Mouse (Mus musculus) v-Abl transformed pro-B cells (cell line): ENCODE measurements at regions not wholly inside any gene's neighbourhood (a gene's known extent, or its start where the extent isn't known, plus 50 kb on each side); places are given as distances from the start of the nearest gene placed in this dataset.
"Not testable (repeated sequence)": the region's sequence is repeated elsewhere in the genome, so short reads cannot be mapped to it uniquely, and the experiment has no call there.

Source experiments
- in situ Hi-C, 2 experiments: fragments of 400-800 bp; cut with MboI; formaldehyde crosslinking; loops; one replicate each; pipeline ENCODE4 v1.15.1; 2025; ENCODE audit not compliant: unreplicated experiment in 2 of 2

- in situ Hi-C loops, result no loop called here
These were observed 493.1 kb downstream of the Hace1 start for GRCm38 (mm10) chr10:46070766-46071165.

- in situ Hi-C loops, result no loop called here
These were observed 493.6 kb downstream of the Hace1 start for GRCm38 (mm10) chr10:46071220-46071619.

DNA sequence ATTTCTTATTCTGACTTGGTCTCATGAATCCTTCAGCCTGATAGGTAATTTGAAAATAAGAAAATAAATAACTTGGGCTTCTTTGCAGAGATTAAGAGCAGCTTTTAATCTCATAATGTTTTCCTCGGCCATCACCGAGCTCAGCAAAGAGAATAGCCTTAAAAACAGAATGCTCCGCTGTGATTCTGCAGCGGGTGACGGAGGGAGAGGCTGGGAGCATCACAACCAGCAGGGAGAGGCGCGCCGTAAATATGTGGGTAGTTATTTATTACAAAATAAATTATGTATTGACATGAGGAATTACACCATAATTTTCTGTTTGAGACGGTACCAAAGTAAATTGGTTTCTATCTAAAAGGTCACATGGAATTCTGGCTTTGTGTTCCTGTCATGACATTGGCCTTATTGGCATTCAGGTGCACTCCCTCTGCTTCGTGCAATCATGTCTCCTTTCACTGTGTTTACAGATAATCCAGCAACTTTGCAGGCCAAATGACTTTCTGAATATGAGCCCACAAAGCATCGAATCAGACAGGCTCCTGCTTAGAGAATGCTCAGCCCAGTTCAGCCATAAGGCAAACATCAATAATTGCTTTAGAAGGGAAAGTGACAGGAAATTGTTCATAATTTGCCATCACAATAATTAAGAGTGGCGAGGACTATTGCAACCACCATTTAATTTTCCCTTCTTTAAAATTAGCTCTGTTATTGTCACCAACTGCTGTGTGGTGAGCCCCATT is 494.4 kb downstream of the Hace1 start:
- in situ Hi-C loops, result no loop called here

DNA sequence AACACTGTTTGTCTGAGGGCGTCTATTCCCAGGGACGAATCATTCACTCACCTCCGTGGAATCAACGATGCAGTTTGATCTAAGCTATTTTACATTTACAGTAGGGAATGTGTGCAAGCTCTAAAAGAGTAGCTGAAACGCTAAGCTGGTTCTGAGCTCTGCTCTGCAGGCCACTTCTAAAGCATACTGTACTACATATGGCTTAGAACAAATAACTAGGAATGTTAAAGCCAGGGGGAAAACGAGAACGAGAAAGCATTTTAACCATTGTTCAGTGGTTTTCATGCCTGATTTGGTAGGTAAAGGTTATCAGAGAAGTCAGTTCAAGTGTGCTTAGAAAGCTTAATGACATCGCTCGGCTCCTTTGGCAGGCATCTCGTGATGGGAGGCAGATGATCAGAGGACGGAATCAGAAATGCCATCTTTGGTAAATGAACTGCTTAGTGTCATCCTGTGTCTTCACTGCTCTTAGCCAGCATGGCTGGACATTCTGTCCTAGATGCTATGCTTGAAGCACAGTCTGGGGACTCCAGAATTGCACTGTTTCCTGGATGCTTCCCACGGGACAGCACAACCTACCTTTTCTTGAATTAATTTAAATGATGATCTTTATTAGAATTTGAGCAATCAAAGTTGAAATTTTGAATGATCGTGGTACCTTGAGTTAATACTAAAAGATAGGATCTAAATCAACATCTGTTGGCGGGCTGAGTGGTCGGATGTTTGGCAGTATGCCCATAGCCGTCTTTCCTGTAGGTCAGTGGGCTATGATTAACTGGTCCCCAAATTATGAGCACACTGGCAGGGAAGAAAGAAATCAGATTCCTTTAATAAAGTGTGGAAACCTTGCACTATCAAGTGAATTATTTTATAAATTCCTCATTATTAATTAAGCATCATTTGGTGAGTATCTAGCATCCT is 495.2 kb downstream of the Hace1 start:
- in situ Hi-C loops, result no loop called here

GRCm38 (mm10) chr10:46087766-46088165 is 510.1 kb downstream of the Hace1 start:
- in situ Hi-C loops, result no loop called here

DNA sequence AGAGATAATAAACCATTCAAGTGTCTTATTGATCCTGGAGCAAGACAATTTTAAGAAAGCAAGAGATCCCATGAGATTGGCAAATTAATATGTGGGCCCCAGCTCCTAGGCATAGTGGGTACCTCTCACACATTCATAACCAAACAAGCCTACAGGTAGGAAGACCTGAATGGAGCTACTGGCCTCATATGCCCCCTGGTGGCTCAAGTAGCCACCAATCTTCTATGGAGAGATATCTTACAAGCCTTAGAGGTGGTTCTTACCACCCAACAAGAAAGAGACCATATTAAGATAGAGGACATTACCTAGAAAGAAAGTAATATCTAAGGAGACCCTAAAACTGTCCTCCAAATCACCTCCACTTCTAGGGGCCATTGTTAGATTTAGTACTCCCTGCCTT is 523.2 kb downstream of the Hace1 start:
- in situ Hi-C loops, result no loop called here

- in situ Hi-C loops, result no loop called here
These were observed 531.2 kb downstream of the Hace1 start for GRCm38 (mm10) chr10:46108810-46109209.

- in situ Hi-C loops, result no loop called here
These were observed 537.1 kb downstream of the Hace1 start for GRCm38 (mm10) chr10:46114631-46115130.

DNA sequence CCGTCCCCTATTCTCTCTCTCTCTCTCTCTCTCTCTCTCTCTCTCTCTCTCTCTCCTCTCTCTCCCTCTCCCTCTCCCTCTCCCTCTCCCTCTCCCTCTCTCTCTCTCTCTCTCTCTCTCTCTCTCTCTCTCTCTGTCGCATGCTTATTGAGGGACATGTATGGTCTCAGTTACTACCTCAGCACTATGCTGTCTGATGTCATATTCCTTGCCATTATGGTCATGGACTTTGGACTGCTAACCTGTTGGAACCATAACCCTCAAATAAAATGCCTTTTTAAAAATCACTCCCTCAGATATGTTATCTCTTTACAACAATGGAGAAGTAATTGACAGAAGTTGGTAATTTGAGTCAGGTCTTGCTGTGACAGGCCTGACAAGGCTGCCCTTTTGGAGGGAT is 544.8 kb downstream of the Hace1 start:
- in situ Hi-C loops, result not testable (repeated sequence)

DNA sequence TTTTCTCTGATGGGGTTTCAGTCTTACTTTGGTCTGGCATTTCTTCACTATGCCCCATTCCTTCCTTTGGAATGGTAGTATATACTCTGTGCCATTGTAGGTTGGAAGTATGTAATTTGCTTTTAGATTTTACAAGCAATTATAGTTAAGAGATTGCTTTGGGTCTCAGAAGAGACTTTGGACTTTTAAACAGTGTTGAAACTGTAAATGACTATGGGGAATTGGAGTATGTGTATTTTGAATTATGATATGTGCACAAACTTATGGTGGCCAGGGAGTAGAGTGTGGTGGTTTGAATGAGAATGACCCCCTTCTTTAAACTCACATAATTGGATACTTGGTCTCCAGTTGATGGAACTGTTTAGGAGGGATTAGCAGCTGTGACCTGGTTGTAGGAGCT is 546.2 kb downstream of the Hace1 start:
- in situ Hi-C loops, result no loop called here

DNA sequence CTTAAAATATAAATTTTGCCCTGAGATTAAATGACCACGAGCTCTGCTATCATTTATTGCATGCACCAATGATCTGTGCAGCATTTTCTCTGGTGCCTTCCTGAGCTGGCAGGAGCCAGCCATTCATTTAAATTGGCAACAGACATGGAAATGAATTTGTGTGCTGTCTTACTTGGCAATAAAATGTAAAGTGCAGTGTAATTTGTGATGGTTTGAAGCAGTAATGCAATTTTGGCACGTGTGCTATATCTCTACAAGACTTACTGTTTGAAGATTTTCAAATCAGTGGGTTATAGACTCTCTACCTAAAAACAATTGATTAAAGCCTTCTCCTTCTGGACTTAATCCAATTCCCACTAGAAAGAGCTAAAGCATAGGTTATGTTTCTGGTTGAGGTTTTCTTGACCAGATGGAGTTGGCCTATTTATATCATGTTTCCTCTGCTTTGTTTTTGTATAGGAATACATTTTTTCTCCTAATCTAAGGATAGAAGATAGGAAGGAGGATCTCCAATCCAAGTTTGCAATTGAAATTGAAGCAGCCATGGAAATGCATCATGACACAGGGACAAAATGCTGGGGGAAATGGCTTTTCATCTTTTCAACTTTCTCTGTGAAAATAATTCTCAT is 557.6 kb downstream of the Hace1 start:
- in situ Hi-C loops, result no loop called here

- in situ Hi-C loops, result no loop called here
These were observed 596.4 kb downstream of the Hace1 start for GRCm38 (mm10) chr10:46174035-46174434.

DNA sequence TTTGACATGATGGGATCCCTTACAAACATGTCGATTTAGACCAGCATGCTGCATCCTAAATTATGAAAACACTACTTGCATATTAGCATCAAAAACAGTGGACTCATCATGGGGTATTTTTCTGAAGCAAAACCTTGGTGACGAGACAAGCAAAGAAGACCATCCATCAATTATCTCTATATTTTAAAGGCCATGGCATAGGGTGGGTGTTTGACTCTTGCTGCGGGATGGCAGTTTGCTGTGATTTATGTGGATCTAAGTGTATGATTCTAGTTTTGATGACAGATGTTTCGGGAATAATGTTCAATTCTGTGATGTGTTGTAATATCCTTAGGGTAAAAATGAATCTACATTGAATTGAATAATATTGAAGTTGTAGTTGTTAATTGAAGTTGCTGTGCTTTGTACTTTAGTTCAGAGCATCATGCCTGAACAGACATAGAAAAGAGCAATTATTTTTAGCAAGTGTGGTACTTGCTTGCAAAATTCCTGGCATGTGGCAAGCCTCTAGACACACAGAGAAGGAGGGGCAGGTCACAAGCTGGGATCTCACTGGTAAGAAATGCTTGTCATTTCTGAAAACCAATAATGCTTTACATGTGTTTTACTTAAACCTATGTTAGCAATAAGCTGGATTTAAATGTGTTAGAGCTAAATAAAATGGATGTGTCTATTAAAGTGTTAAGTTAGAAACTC is 608.3 kb downstream of the Hace1 start:
- in situ Hi-C loops, result no loop called here

DNA sequence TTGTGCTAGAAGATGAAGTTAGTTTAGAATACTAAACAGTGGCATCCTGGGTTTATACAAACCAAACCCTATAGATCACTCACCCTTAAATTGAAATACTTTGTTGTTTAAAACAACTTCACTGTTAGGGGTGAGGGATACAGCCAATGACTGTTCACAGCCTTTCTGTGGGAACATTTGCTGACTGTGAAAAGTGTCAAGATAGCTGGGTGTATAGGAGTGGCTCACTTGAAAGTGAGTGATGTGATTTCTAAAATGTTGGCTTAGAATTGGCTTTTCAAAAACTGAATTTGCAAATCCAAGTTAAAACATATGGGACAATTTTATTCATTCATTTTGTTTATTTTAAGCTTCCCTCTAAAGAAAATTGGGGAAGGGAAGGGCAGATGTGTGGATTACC is 616.5 kb downstream of the Hace1 start:
- in situ Hi-C loops, result no loop called here

DNA sequence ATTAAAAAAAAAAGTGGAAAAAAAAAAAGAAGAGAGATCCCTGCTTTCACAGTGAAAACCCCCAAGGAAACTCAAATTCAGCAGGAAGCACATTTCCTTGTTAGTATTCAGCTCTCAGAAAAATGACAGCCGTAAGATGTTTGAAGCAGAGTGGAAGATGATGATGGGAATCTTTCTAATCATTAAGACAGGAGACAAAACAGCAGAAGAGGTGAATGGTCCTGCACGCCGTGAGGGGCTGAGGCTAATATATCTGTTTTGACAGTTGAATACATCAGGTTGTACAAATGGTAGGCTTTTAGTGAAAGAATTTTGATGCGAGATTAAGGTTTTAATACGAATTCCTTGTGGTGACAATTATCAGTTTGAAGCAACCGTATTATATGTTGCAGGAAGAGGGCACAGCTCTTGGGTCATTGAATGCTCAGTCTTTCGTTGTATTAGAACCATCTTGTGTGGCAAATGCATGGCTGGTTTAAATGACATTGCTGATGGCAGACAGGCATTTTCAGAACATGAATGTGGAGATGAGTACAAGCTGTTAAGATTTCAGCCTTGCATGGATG is 649.3 kb downstream of the Hace1 start:
- in situ Hi-C loops, result loop anchor here in 1 of 2 experiments (25.0 kb wide), 1 partner anchor 840 kb away; no protein-coding TSS in a partner anchor

DNA sequence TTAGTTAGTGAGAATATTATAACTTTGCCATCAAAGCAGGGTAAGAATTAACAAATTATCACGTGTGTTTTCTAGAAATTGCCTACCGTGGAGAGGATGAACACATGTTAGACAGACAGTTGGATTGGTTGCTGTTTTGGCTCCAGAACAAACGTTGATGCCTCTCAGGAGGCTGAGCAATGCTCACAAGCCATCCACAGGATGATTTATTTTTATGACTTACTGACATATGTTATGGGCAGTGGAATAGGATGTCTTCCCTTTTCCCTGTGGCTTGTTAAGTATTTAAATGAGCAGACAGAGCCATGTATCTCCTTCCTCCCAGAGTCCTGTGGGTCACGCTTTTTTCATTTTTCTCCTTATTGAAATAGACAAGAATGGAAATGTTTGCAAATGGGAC is 652.0 kb downstream of the Hace1 start:
- in situ Hi-C loops, result loop anchor here in 1 of 2 experiments (25.0 kb wide), 1 partner anchor 842 kb away; no protein-coding TSS in a partner anchor

DNA sequence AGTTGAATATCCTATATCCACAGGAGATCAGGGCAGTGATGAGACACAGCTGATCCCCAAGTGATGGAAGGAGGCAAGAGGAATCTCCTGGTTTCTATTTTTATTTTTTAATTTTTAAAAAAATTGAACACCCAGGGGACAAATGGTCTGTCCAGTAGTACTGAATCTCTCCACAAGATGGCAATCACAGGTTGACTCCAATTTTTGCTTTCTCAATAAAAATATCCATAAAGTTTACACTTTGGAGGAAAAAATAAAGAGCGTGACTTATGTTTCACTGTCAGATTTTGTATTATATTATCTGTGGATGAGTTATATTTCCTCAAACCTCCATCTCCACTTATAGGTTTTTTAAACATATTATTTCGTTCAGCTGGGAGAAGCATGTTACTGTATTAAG is 658.0 kb downstream of the Hace1 start:
- in situ Hi-C loops, result loop anchor here in 1 of 2 experiments (25.0 kb wide), 1 partner anchor 848 kb away; no protein-coding TSS in a partner anchor

DNA sequence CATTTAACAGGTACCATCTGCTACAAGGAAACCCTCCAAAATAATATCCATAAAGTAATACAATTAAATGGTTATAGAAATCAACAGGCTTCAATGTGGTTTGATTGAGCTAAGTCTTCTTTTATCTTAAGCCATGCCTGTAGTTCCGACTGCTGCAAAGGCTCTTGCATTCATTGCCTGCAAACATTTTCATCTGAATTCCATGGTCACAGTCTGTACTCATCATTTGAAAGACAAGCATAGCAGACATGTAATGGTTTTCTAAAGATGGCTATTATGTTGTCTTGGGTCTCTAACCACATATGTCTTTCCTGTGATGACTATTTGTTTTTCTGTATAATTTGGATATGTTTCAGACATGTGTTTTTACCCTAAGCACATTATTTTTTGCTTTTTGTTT is 677.9 kb downstream of the Hace1 start:
- in situ Hi-C loops, result no loop called here

- in situ Hi-C loops, result no loop called here
These were observed 692.1 kb downstream of the Hace1 start for GRCm38 (mm10) chr10:46269710-46270109.

GRCm38 (mm10) chr10:46273846-46274245 is 696.2 kb downstream of the Hace1 start:
- in situ Hi-C loops, result no loop called here
